Mouse (Mus musculus) heart, adult 2 months (tissue): ENCODE data around the gene Slco3a1. TPM values are rescaled to one million over a fixed set of nuclear protein-coding genes. Genes with fewer than 3 reads are reported as not detected.

Source experiments
- DNase-seq, 2 experiments: peaks; one replicate each; pipeline ENCODE4 v3.0.0; 2021
- H3K27ac ChIP-seq: fragments of 200-600 bp; 2 replicates; pipeline ENCODE4 v1.8.1; 2022
- H3K27me3 ChIP-seq: fragments of 200-500 bp; 2 replicates; pipeline ENCODE4 v1.6.1; 2012; ENCODE audit warnings: mild to moderate bottlenecking, low read length, inconsistent platforms, mixed read lengths; ENCODE audit not compliant: control insufficient read depth, insufficient read depth
- H3K36me3 ChIP-seq: fragments of 200-500 bp; 2 replicates; pipeline ENCODE4 v1.6.1; 2012; ENCODE audit warnings: low read length, inconsistent platforms; ENCODE audit not compliant: control insufficient read depth, insufficient read depth
- H3K4me1 ChIP-seq: fragments of 200-500 bp; 2 replicates; pipeline ENCODE4 v1.6.1; 2011; ENCODE audit warnings: low read length; ENCODE audit not compliant: control insufficient read depth, insufficient read depth
- H3K4me3 ChIP-seq: fragments of 200-600 bp; 2 replicates; pipeline ENCODE4 v1.8.1; 2022
- H3K79me2 ChIP-seq: fragments of 200-500 bp; replicated peaks from 2 replicates; pipeline ENCODE4 v1.6.1; 2012; ENCODE audit warnings: mild to moderate bottlenecking, inconsistent platforms, low read length, moderate library complexity, mixed read lengths; ENCODE audit not compliant: control insufficient read depth, insufficient read depth
- H3K9ac ChIP-seq: fragments of 200-500 bp; 2 replicates; pipeline ENCODE4 v1.6.1; 2012; ENCODE audit warnings: low read depth, mild to moderate bottlenecking, control low read depth, inconsistent platforms, low read length, mixed read lengths
- CTCF ChIP-seq: fragments of 200-600 bp; IDR thresholded peaks from 2 replicates; pipeline ENCODE4 v1.8.1; 2022; ENCODE audit warnings: antibody characterized with exemption, mild to moderate bottlenecking, moderate library complexity
- EP300 ChIP-seq: fragments of 200-500 bp; IDR thresholded peaks from 2 replicates; pipeline ENCODE4 v1.6.1; 2011; ENCODE audit warnings: low read depth, low read length, control low read depth; ENCODE audit not compliant: insufficient read depth
- POLR2A ChIP-seq: fragments of 200-500 bp; IDR thresholded peaks from 2 replicates; pipeline ENCODE4 v1.6.1; 2011; ENCODE audit warnings: mild to moderate bottlenecking, low read depth, low read length, control low read depth; ENCODE audit not compliant: insufficient read depth
- WGBS: fragments of 180-500 bp; shearing (Covaris S2); methylation state at CpG from one replicate; pipeline ENCODE4 v1.1.7; 2018; 5-methylcytosine and 5-hydroxymethylcytosine counted together
- intact Hi-C: fragments of 180-260 bp; cut with DNase I; formaldehyde crosslinking; loops from one replicate; pipeline ENCODE4 v1.15.1; 2025
- polyA plus RNA-seq: library from polyadenylated mRNA; depleted of rRNA; stranded (reverse); fragments of >200 nt; gene quantifications from 2 replicates; pipeline ENCODE4 v1.2.3, GENCODE M21; 2012
- total RNA-seq, 2 experiments: library from RNA; stranded (reverse); gene quantifications; 2 replicates each; pipeline ENCODE4 v1.2.3; 2021

Slco3a1 gene
- total and polyA plus RNA-seq, 3 experiments = 93.1 to 146 (median 124) TPM

DNA sequence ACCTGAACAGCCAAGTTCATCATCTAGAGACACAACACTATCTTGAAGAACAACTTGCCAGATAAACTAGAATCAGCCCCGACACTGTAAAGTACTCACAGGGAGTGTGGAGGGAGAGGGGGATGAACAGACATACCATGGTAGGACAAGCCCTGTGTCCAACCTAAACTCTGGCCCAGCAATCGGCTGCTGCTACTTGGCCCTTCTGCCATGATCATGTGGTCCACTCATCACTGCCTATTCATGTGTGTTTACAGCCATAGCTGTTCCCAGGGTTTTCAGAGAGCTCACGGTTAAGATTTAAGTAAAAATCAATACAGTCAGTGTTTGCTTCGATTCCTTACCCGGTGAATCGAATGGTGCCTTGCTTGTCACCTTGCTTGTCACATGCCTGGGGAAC, 7.9 kb downstream of the Slco3a1 start:
- Histone ChIP-seq H3K27ac (no peak overlapping the region), H3K9ac (no peak overlapping the region), H3K4me3 (no peak overlapping the region), H3K27me3 (no peaks in the 10 kb centered on the region), H3K4me1 (peaks cover 5% of the 10 kb centered on the region), H3K79me2 (peaks cover 5% of the 10 kb centered on the region), H3K36me3 (no peaks in the 10 kb centered on the region; the same call in 1 of the 2 replicates)
- WGBS = 84% methylated on average over 6 of the region's 6 CpGs
- intact Hi-C loops = no loop called here
- no peak for DNase-seq
- TF ChIP-seq CTCF (no peak), POLR2A (no peak), EP300 (no peak)

DNA sequence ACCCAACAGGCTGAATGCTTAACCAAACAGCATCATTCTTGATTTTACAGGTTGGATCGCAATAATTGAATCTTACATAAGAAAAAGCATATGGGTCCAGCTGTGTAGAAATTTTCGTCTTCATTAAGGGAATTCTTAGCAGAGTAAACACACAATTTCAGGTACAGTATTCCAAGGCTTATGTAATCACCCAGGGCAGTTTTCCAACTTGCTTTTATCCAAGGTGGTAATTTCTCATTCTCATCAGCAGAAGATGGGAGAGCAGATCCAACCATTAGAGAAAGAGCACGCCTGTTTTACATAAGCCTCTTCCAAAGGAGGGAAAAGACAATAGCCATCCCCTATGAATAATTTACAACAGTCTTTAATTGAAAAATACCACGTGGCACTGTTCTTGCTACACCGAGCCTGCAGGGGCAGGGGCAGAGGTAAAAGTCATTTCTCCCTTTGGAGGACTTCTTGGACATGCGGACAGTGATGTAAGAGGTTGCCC, 9.0 kb downstream of the Slco3a1 start:
- DNase-seq = no peak
- intact Hi-C loops = no loop called here
- Histone ChIP-seq H3K79me2 (peaks cover 7% of the 10 kb centered on the region), H3K4me1 (peaks cover 7% of the 10 kb centered on the region), H3K36me3 (no peaks in the 10 kb centered on the region; the same call in none of the 2 replicates), H3K27me3 (no peaks in the 10 kb centered on the region), H3K9ac (no peak overlapping the region), H3K27ac (no peak overlapping the region), H3K4me3 (no peak overlapping the region)
- TF ChIP-seq POLR2A = no peak
- TF ChIP-seq CTCF = no peak
- no peak for TF ChIP-seq EP300
- 90% methylated on average over 6 of the region's 6 CpGs for WGBS

DNA sequence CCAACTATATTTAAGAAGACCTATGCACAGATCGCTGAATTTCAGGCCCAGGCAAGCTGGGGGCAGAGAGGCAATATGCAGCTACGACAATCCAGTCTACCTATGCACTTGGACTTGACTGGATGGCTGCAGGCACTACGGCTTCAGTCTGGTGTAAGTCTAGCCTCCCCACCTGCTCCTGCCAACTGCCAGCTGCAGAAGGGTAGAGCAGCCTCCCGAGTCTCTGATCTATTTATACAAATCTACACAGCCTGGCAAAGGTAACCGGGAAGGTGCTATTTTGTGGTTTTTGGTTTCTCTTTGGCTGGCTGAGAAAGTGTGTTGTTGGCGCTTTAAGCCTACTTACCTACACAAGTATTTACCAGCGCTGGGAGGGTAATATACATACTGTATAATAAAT, 10.3 kb downstream of the Slco3a1 start:
- H3K4me1 ChIP-seq = peaks cover 7% of the 10 kb centered on the region
- H3K27me3 ChIP-seq = no peaks in the 10 kb centered on the region
- TF ChIP-seq POLR2A = no peak
- no peak for TF ChIP-seq CTCF
- no peak for TF ChIP-seq EP300
- 71% methylated on average over 7 of the region's 7 CpGs for WGBS
- intact Hi-C loops = no loop called here
- no peak overlapping the region for H3K4me3 ChIP-seq
- peaks cover 6% of the 10 kb centered on the region for H3K79me2 ChIP-seq
- no peak for DNase-seq
- H3K27ac ChIP-seq = no peak overlapping the region
- no peak overlapping the region for H3K9ac ChIP-seq
- no peaks in the 10 kb centered on the region; the same call in 1 of the 2 replicates for H3K36me3 ChIP-seq

DNA sequence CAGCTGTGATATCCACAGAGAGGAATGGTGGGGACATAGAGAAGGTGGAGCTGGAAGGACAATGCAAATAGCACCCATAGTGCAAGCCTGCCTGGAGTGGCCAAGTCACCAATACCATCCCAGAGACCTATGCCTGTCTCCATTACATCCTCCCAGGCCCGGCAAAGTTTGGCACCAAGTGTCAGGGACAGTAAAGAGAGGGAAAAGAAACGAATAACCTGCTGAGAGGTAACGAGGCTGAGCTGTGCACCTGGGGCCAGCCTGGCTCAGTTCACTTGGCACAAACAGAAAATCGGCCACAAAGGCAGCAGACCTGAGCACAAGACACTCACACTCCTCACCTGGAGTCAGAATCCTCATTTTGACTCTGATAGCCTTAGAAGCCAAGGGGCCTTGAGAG, 12.6 kb downstream of the Slco3a1 start:
- 72% methylated on average over 4 of the region's 4 CpGs for WGBS
- TF ChIP-seq POLR2A = no peak
- TF ChIP-seq CTCF = no peak
- no peak for TF ChIP-seq EP300
- no peak overlapping the region for H3K4me3 ChIP-seq
- H3K79me2 ChIP-seq = peaks cover 6% of the 10 kb centered on the region
- no peak for DNase-seq
- intact Hi-C loops = no loop called here
- H3K27me3 ChIP-seq = no peaks in the 10 kb centered on the region
- no peak overlapping the region for H3K27ac ChIP-seq
- no peak overlapping the region for H3K9ac ChIP-seq
- H3K36me3 ChIP-seq = no peaks in the 10 kb centered on the region; the same call in 1 of the 2 replicates
- H3K4me1 ChIP-seq = peaks cover 7% of the 10 kb centered on the region

DNA sequence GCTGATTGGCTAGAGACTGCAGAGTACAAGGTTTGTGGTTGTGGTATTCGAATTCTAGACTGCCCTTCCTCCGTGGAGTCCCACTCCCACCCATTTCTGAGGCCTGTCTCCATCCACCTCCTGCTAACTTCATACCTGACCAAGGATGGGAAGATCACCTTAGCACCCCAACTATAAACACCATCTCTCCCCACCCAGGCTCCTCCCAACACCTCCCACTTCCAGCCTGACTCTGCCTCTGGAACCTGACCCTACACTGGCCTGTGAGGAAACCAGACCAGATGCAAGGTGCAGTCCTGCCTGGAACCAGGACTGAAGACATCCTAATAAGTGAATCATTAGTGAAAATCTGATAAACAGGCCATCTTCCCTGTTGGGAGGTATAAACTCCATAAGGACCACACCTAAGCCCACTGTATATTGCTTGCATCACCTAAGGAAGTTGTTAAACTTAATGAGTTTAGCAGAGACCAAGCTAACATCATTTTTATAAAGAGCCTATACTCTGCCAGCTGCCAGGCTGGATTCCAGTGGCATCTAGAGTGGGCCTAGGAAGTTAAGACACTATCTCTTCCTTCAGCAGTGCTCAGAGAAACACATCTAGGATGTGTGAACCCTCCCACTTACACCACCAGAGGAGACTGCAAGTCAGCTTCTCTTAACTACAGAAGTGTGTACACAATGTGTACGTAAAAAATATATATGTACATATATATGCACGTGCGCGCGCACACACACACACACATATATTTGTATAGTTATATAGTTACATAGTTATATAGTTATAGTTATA, 13.5 kb downstream of the Slco3a1 start:
- intact Hi-C loops = no loop called here
- Histone ChIP-seq H3K27ac (no peak overlapping the region), H3K27me3 (no peaks in the 10 kb centered on the region), H3K9ac (no peak overlapping the region), H3K4me1 (peaks cover 7% of the 10 kb centered on the region), H3K79me2 (0 out of 2 replicates have a peak, but pooled peaks cover 2% of the 10 kb centered on the region), H3K4me3 (no peak overlapping the region), H3K36me3 (no peaks in the 10 kb centered on the region; the same call in 1 of the 2 replicates)
- WGBS = 96% methylated on average over 7 of the region's 7 CpGs
- TF ChIP-seq POLR2A (no peak), CTCF (no peak), EP300 (no peak)
- no peak for DNase-seq

DNA sequence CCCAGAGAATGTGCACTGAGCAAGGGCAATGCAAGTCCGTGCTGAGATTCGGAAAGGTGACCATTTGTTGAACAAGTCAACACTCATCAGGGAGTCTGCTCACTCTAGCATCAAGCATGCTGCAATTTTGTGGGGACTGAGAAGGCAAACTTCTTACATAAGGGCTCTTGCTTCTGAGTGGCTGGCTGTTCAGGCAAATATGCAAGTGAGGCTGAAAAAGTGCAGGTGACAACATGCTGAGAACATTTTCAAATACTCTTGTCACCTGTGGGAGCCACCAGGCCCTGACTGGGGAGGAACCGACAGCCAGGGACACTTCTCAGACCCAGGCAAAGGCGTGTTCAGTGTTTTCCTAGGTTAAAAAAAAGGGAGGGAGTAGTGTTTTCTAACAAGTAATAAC, 18.4 kb downstream of the Slco3a1 start:
- H3K4me1 ChIP-seq = peaks cover 6% of the 10 kb centered on the region; the same call in 1 of the 2 replicates
- H3K4me3 ChIP-seq = no peak overlapping the region
- peaks cover 2% of the 10 kb centered on the region; the same call in 1 of the 2 replicates for H3K79me2 ChIP-seq
- WGBS = 86% methylated on average over 4 of the region's 4 CpGs
- intact Hi-C loops = no loop called here
- H3K9ac ChIP-seq = no peak overlapping the region
- DNase-seq = no peak
- no peak overlapping the region for H3K27ac ChIP-seq
- TF ChIP-seq POLR2A (no peak), EP300 (no peak), CTCF (no peak)
- no peaks in the 10 kb centered on the region for H3K27me3 ChIP-seq
- peaks cover 4% of the 10 kb centered on the region; the same call in 1 of the 2 replicates for H3K36me3 ChIP-seq
